Mouse (Mus musculus) spleen, postnatal 14 days (tissue): ENCODE measurements around the gene Jak2.

Experiments used
- DNase-seq, 2 experiments: peaks; one replicate each; pipeline ENCODE4 v3.0.0; 2021 to 2022; ENCODE audit warnings: low spot score in 2 of 2

The Jak2 gene

GRCm38 (mm10) chr19:29362173-29362930 lies 110.7 kb downstream of the Jak2 start:
- no peak for DNase-seq
